Mouse (Mus musculus) stomach, embryonic 14.5 days (tissue): ENCODE results near the gene Clip1. TPM values are rescaled to one million over a fixed set of nuclear protein-coding genes. Genes with fewer than 3 reads are reported as not detected.

Source experiments
- ATAC-seq: fragments of 200-750 bp; cut with Nextera tagmentation; 2 replicates; pipeline ENCODE4 v1.8.0; 2017; ENCODE audit warnings: low read depth, moderate TSS enrichment; ENCODE audit not compliant: insufficient number of reproducible peaks, insufficient read depth, low FRiP score
- H3K27ac ChIP-seq: fragments of 300-500 bp; sonication (generic); 2 replicates; pipeline ENCODE4 v1.5.1; 2014; ENCODE audit warnings: mild to moderate bottlenecking, low read length, moderate library complexity, mixed read lengths
- H3K27me3 ChIP-seq: fragments of 300-500 bp; sonication (generic); 2 replicates; pipeline ENCODE4 v1.6.1; 2014; ENCODE audit warnings: low read length, control low read depth, mixed read lengths; ENCODE audit not compliant: control insufficient read depth, insufficient read depth
- H3K36me3 ChIP-seq: fragments of 300-500 bp; sonication (generic); 2 replicates; pipeline ENCODE4 v1.6.1; 2014; ENCODE audit warnings: mild to moderate bottlenecking, control low read depth, low read length, moderate library complexity, mixed read lengths; ENCODE audit not compliant: control insufficient read depth, insufficient read depth
- H3K4me1 ChIP-seq: fragments of 300-500 bp; sonication (generic); 2 replicates; pipeline ENCODE4 v1.6.1; 2014; ENCODE audit warnings: low read length, control low read depth, mixed read lengths; ENCODE audit not compliant: control insufficient read depth, insufficient read depth
- H3K4me2 ChIP-seq: fragments of 300-500 bp; sonication (generic); replicated peaks from 2 replicates; pipeline ENCODE4 v1.6.1; 2014; ENCODE audit warnings: low read depth, low read length, control low read depth
- H3K4me3 ChIP-seq: fragments of 300-500 bp; sonication (generic); 2 replicates; pipeline ENCODE4 v1.5.1; 2014; ENCODE audit warnings: low read depth, low read length, control low read depth
- H3K9ac ChIP-seq: fragments of 300-500 bp; sonication (generic); replicated peaks from 2 replicates; pipeline ENCODE4 v1.6.1; 2014; ENCODE audit warnings: low read depth, mild to moderate bottlenecking, control low read depth, low read length, moderate library complexity, mixed read lengths
- H3K9me3 ChIP-seq: fragments of 300-500 bp; sonication (generic); 2 replicates; pipeline ENCODE4 v1.6.1; 2016; ENCODE audit warnings: low read depth, low read length, control low read depth; ENCODE audit not compliant: control insufficient read depth
- WGBS: fragments of 180-500 bp; shearing (Covaris S2); extraction: QIAGEN DNeasy Blood & Tissue Kit; methylation state at CpG from one replicate; pipeline ENCODE4 v1.1.7; 2014; 5-methylcytosine and 5-hydroxymethylcytosine counted together
- polyA plus RNA-seq: library from polyadenylated mRNA; unstranded; fragments of >200 nt; fragmentation: Nextera tagmentation; extraction: Ambion mirVana; gene quantifications from 2 replicates; pipeline ENCODE4 v1.2.1, GENCODE M21; 2014

Clip1 gene
- polyA plus RNA-seq, 1 experiment from 2014 or later = 39.5 TPM

DNA sequence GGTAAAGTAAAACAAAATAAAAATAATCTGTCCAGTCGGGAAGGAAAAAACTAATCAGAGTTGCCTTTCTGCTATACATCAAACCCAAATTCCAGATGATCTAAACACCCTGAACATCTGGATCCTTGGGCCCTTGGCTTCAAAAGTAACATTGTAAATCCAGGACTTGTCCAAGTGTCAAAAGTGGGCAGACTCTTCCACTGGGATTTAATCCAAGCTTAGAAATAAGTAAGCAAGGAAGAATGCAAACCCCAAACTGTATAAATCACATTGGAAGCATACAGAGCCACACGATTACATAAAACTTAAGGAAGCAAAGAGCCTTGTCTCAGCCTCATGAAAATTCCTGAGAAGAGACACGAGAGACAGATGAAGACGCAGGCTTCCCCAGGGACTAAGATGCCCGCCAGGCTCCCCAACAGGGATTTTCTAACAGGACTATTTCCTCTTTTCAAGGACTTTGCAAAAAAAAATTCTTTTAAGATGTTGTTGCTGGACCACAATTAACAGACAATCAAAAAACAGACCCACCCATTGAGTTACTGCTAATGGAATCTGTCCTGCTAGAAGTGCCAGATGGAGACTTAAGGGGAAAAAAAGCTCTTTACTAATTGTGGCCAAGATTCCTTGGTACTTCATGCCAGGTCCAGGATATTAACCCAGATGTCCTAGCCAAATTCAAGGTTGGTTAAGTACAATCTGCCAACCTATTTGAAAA, 4.7 kb downstream of the Clip1 start:
- ATAC-seq = no peak

GRCm38 (mm10) chr5:123679106-123679505, 5.3 kb downstream of the Clip1 start:
- ATAC-seq = no peak

More for the DNA sequence above, 4.7 kb downstream of the Clip1 start:
- H3K9me3 ChIP-seq = no peaks in the 10 kb centered on the region
- H3K4me1 ChIP-seq = peaks cover 23% of the 10 kb centered on the region
- H3K4me2 ChIP-seq = no peak overlapping the region
- no peaks in the 10 kb centered on the region for H3K36me3 ChIP-seq
- 28% methylated on average over 5 of the region's 5 CpGs for WGBS
- no peak overlapping the region for H3K9ac ChIP-seq
- H3K4me3 ChIP-seq = no peak overlapping the region
- no peaks in the 10 kb centered on the region for H3K27me3 ChIP-seq
- H3K27ac ChIP-seq = no peak overlapping the region; the same call in 1 of the 2 replicates

GRCm38 (mm10) chr5:123675717-123676116, 8.7 kb downstream of the Clip1 start:
- Histone ChIP-seq H3K4me1 (peaks cover 12% of the 10 kb centered on the region; the same call in 1 of the 2 replicates), H3K4me3 (no peak overlapping the region), H3K36me3 (no peaks in the 10 kb centered on the region), H3K27ac (no peak overlapping the region), H3K27me3 (no peaks in the 10 kb centered on the region), H3K9me3 (no peaks in the 10 kb centered on the region), H3K4me2 (no peak overlapping the region), H3K9ac (no peak overlapping the region)
- ATAC-seq = no peak
- 85% methylated on average over 9 of the region's 9 CpGs for WGBS

More at GRCm38 (mm10) chr5:123679106-123679505, 5.3 kb downstream of the Clip1 start:
- Histone ChIP-seq H3K9me3 (no peaks in the 10 kb centered on the region), H3K27me3 (no peaks in the 10 kb centered on the region), H3K4me3 (no peak overlapping the region), H3K36me3 (no peaks in the 10 kb centered on the region), H3K27ac (no peak overlapping the region), H3K4me1 (peaks cover 21% of the 10 kb centered on the region; the same call in 1 of the 2 replicates), H3K9ac (no peak overlapping the region), H3K4me2 (no peak overlapping the region)
- WGBS = 74% methylated on average over 3 of the region's 3 CpGs

DNA sequence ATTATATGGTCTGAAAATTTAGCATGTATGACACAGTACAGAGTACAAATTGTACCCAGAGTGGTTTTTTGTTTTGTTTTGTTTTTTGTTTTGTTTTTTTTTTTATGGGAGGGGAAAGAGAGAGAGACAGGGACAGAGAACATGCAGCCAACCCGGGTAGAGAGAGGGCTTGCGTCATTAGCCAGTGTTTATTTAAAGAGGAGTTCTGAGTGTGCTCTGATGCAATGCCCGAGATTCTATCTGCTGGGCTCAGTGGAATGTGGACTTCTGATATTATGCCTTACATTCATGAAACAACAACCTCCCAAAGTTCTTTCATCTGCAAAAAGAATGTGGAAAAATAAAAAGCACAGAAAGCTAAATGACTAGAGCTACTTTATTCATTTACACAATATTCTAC, 9.2 kb downstream of the Clip1 start:
- H3K4me1 ChIP-seq = peaks cover 16% of the 10 kb centered on the region; the same call in 1 of the 2 replicates
- H3K9ac ChIP-seq = no peak overlapping the region
- no peak for ATAC-seq
- WGBS = 15% methylated on average over 3 of the region's 3 CpGs
- no peaks in the 10 kb centered on the region for H3K27me3 ChIP-seq
- no peak overlapping the region for H3K4me2 ChIP-seq
- no peaks in the 10 kb centered on the region for H3K36me3 ChIP-seq
- H3K27ac ChIP-seq = no peak overlapping the region
- no peaks in the 10 kb centered on the region for H3K9me3 ChIP-seq
- H3K4me3 ChIP-seq = no peak overlapping the region

DNA sequence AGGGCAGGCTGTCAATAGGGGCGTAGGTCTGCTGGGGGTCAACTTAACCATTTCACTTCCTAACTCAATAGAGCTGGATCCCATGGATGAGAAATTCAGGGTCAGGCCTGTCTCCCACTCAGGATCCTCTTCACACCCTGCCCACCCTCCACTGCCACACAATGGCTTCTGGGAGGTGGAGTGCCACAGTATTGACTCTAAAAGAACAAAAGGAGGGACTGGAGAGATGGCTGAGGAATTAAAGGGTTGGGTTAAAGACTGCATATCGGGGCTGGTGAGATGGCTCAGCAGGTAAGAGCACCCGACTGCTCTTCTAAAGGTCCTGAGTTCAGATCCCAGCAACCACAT, 13.0 kb downstream of the Clip1 start:
- Histone ChIP-seq H3K4me2 (no peak overlapping the region), H3K27ac (no peak overlapping the region)
- WGBS = 75% methylated on average over 3 of the region's 3 CpGs

DNA sequence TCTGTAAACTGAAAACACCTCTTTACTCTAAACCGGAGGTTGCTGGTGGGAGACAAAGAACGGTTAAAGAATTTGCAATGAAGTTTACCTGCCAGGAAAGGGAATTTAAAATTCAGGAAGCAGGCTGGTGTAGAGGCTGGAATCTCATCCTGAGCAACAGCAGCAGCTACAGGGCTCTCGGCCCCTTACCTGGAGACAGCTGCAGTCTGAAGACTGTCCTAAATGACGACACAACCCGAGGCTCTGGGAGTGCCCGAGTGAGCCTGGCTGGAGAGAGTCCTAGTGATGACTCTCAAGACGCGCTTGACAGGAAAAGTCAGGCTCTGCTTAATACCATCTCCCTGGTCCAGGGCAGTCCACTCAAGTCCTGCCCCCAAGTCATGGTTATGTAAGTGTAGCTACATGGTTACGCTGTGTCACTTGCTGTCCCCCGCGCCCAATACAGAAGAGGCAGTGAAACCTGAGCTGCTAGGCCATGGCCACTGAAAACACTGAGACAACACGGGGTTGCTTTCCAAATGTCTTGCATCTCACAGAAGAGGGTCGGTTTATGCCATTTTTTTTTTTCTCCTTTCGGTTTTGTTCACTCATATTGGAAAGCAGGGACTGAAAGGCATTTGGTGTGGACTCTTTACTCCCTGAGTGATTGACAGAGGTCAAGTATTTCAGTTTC, 13.5 kb downstream of the Clip1 start:
- Histone ChIP-seq H3K4me1 (peaks cover 9% of the 10 kb centered on the region; the same call in 1 of the 2 replicates), H3K27me3 (no peaks in the 10 kb centered on the region), H3K4me2 (no peak overlapping the region), H3K4me3 (no peak overlapping the region), H3K9me3 (no peaks in the 10 kb centered on the region), H3K36me3 (no peaks in the 10 kb centered on the region), H3K9ac (no peak overlapping the region), H3K27ac (peak overlapping the region; percentile 17; the same call in 1 of the 2 replicates)
- 35% methylated on average over 14 of the region's 14 CpGs for WGBS
- peak; percentile 18; the same call in 1 of the 2 replicates for ATAC-seq

More for the DNA sequence above, 13.0 kb downstream of the Clip1 start:
- no peak for ATAC-seq
- no peak overlapping the region for H3K4me3 ChIP-seq
- no peaks in the 10 kb centered on the region for H3K36me3 ChIP-seq
- no peaks in the 10 kb centered on the region for H3K9me3 ChIP-seq
- no peak overlapping the region for H3K9ac ChIP-seq
- H3K4me1 ChIP-seq = peaks cover 9% of the 10 kb centered on the region; the same call in 1 of the 2 replicates
- no peaks in the 10 kb centered on the region for H3K27me3 ChIP-seq

DNA sequence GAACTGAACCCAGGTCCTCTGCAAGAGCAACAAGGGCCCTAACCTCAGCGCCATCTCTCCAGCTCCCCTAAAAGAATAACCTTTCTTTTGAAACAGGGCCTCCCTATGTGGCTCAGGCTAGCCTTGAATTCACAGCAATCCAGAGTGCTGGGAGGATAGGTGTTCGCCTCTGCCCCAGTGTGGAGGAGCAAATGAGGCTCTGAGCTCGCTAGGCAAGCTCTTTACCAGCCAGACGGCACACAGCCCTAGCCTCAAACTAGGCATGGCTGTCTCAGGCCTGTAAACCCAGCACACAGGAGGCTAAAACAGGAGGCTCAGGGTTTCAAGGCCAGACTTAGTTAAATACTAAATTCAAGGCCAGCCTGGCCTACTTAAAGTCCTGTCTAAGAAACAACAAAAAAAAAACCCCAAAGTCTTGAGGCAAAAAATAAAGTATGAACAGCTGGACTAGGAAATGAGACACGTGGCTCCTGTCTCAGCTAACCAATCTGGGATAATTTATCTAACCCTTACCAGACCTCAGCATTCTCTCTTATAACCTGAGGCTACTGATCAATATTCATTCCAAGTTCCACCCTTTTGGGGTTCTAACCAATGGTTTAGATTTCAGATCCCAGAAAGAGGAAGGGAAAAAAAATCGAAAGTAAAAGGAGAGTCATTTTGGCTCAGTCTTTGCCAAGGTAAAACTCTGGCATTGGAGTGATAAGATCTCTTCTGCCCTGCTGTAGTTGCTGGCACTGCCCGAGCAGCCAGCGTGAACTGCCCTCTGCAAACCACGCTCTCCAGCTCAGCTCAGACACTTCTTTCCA, 14.2 kb downstream of the Clip1 start:
- H3K9me3 ChIP-seq = no peaks in the 10 kb centered on the region
- ATAC-seq = no peak
- H3K4me1 ChIP-seq = peaks cover 9% of the 10 kb centered on the region; the same call in 1 of the 2 replicates
- 70% methylated on average over 9 of the region's 9 CpGs for WGBS
- H3K27me3 ChIP-seq = no peaks in the 10 kb centered on the region
- no peak overlapping the region for H3K4me2 ChIP-seq
- no peak overlapping the region for H3K9ac ChIP-seq
- no peak overlapping the region; the same call in 1 of the 2 replicates for H3K27ac ChIP-seq
- no peaks in the 10 kb centered on the region for H3K36me3 ChIP-seq
- no peak overlapping the region for H3K4me3 ChIP-seq

DNA sequence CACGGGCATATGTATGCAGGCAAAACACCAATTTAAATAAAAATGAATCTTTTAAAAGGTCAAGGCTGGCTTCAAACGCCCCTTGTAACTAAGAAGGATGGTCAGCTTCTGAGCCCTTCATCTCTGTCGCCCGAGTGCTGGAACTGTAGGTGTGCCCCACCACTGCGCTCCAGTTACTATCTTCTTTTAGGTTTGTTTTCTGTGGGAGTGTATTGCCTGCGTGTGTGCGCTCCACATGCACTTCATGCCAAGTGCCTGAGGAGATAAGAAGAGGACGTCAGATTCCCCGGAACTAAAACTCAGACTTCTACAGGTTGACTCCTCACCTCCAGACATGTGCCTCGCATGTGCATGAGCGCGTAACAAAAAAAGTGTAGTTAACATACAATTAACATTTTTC, 16.5 kb downstream of the Clip1 start:
- Histone ChIP-seq H3K9ac (no peak overlapping the region), H3K9me3 (no peaks in the 10 kb centered on the region), H3K4me1 (peaks cover 9% of the 10 kb centered on the region; the same call in 1 of the 2 replicates), H3K27ac (no peak overlapping the region), H3K27me3 (no peaks in the 10 kb centered on the region), H3K4me3 (no peak overlapping the region), H3K4me2 (no peak overlapping the region), H3K36me3 (no peaks in the 10 kb centered on the region)
- 73% methylated on average over 12 of the region's 12 CpGs for WGBS
- ATAC-seq = no peak
